Comparison of ENCODE assay signal across 7 mouse cellular contexts in genomic region chr12:76535471-76535900, GRCm38 (mm10). TPM values are rescaled to one million over a fixed set of nuclear protein-coding genes. Genes with fewer than 3 reads are reported as not detected.
DNase-seq lines count a peak whose midpoint lies in the region; ATAC-seq and TF ChIP-seq lines count a peak whose summit lies in the region.

No protein-coding gene starts in this region.

- no peak overlapping the region for H3K9ac ChIP-seq in midbrain, embryonic 11.5 days (ENCODE audit: low read length)
- H3K9ac ChIP-seq in midbrain, embryonic 14.5 days (replicated peaks; ENCODE audit: low read length): no peak overlapping the region
- no peak overlapping the region for H3K9ac ChIP-seq in hindbrain, postnatal 0 days (replicated peaks; ENCODE audit: low read length)
- no peak overlapping the region; the same call in 1 of the 2 replicates for H3K9ac ChIP-seq in stomach, embryonic 15.5 days
- no peak overlapping the region for H3K9ac ChIP-seq in midbrain, postnatal 0 days (replicated peaks; ENCODE audit: low read length, poor library complexity, severe bottlenecking)

- peak; percentile 82 for DNase-seq in midbrain, embryonic 11.5 days (ENCODE audit: low spot score, missing footprints)
- no peak for DNase-seq in midbrain, embryonic 14.5 days
- peak; percentile 30 to 48 for DNase-seq in gastrocnemius, adult 8-10 months (ENCODE audit: low spot score in 2 of 2)
- DNase-seq in hindbrain, postnatal 0 days (ENCODE audit: low spot score): no peak
- no peak for DNase-seq in urinary bladder, postnatal 4 days (ENCODE audit: low spot score in 2 of 2)
- DNase-seq in midbrain, postnatal 0 days (ENCODE audit: low spot score): no peak

- peaks cover 48% of the 10 kb centered on the region for H3K27me3 ChIP-seq in midbrain, embryonic 11.5 days (ENCODE audit: control insufficient read depth, insufficient read depth, low read length)
- peaks cover 50% of the 10 kb centered on the region for H3K27me3 ChIP-seq in midbrain, embryonic 14.5 days (ENCODE audit: control insufficient read depth, insufficient read depth, low read length)
- peaks cover 32% of the 10 kb centered on the region for H3K27me3 ChIP-seq in hindbrain, postnatal 0 days (ENCODE audit: insufficient read depth, low read length)
- H3K27me3 ChIP-seq in stomach, embryonic 15.5 days (replicated peaks): no peaks in the 10 kb centered on the region
- H3K27me3 ChIP-seq in midbrain, postnatal 0 days (ENCODE audit: insufficient read depth, low read length): peaks cover 37% of the 10 kb centered on the region

- H3K4me2 ChIP-seq in midbrain, embryonic 11.5 days: no peak overlapping the region
- H3K4me2 ChIP-seq in midbrain, embryonic 14.5 days (ENCODE audit: low read length): no peak overlapping the region
- peak overlapping the region; percentile 99; the same call in 1 of the 2 replicates for H3K4me2 ChIP-seq in hindbrain, postnatal 0 days (ENCODE audit: low read depth, low read length)
- peak overlapping the region; percentile 96 for H3K4me2 ChIP-seq in stomach, embryonic 15.5 days
- no peak overlapping the region for H3K4me2 ChIP-seq in midbrain, postnatal 0 days (ENCODE audit: low read depth, low read length, poor library complexity, severe bottlenecking)

- H3K9me3 ChIP-seq in midbrain, embryonic 11.5 days (ENCODE audit: control insufficient read depth, low read length): no peaks in the 10 kb centered on the region
- no peaks in the 10 kb centered on the region for H3K9me3 ChIP-seq in midbrain, embryonic 14.5 days (ENCODE audit: control insufficient read depth, low read length)
- H3K9me3 ChIP-seq in hindbrain, postnatal 0 days (ENCODE audit: low read length): no peaks in the 10 kb centered on the region
- H3K9me3 ChIP-seq in stomach, embryonic 15.5 days: no peaks in the 10 kb centered on the region
- no peaks in the 10 kb centered on the region for H3K9me3 ChIP-seq in midbrain, postnatal 0 days (ENCODE audit: low read length)

- no peak for ATAC-seq in midbrain, embryonic 11.5 days (ENCODE audit: low FRiP score)
- ATAC-seq in midbrain, embryonic 14.5 days (ENCODE audit: low FRiP score, low TSS enrichment): no peak
- no peak for ATAC-seq in hindbrain, postnatal 0 days
- no peak for ATAC-seq in stomach, embryonic 15.5 days (ENCODE audit: insufficient read depth, low FRiP score, low read depth)
- no peak for ATAC-seq in midbrain, postnatal 0 days (ENCODE audit: low FRiP score)

- TF ChIP-seq CTCF in hindbrain, postnatal 0 days (IDR thresholded peaks at IDR 0.05; ENCODE audit: low read depth): no peak
- no peak for TF ChIP-seq CTCF in midbrain, postnatal 0 days (IDR thresholded peaks at IDR 0.05)

- H3K36me3 ChIP-seq in midbrain, embryonic 11.5 days (ENCODE audit: control insufficient read depth, insufficient read depth, low read length): no peaks in the 10 kb centered on the region
- H3K36me3 ChIP-seq in midbrain, embryonic 14.5 days (ENCODE audit: control insufficient read depth, insufficient read depth, low read length): no peaks in the 10 kb centered on the region
- H3K36me3 ChIP-seq in hindbrain, postnatal 0 days (ENCODE audit: insufficient read depth, low read length): no peaks in the 10 kb centered on the region
- H3K36me3 ChIP-seq in stomach, embryonic 15.5 days: no peaks in the 10 kb centered on the region
- H3K36me3 ChIP-seq in midbrain, postnatal 0 days (ENCODE audit: insufficient read depth, low read length): no peaks in the 10 kb centered on the region

- H3K4me3 ChIP-seq in midbrain, embryonic 11.5 days (ENCODE audit: low read depth, low read length): no peak overlapping the region
- H3K4me3 ChIP-seq in midbrain, embryonic 14.5 days (replicated peaks; ENCODE audit: low read depth, low read length): no peak overlapping the region
- H3K4me3 ChIP-seq in hindbrain, postnatal 0 days (ENCODE audit: low read length): no peak overlapping the region
- peak overlapping the region; percentile 80 for H3K4me3 ChIP-seq in stomach, embryonic 15.5 days (replicated peaks)
- no peak overlapping the region for H3K4me3 ChIP-seq in midbrain, postnatal 0 days (ENCODE audit: low read depth, low read length)

- 45% methylated on average over 9 of the region's 9 CpGs for WGBS in midbrain, embryonic 11.5 days
- 62% methylated on average over 9 of the region's 9 CpGs for whole genome bisulfite sequencing in midbrain, embryonic 14.5 days
- 60% methylated on average over 9 of the region's 9 CpGs for WGBS in hindbrain, postnatal 0 days
- WGBS in stomach, embryonic 15.5 days: 35% methylated on average over 9 of the region's 9 CpGs
- 63% methylated on average over 9 of the region's 9 CpGs for WGBS in midbrain, postnatal 0 days

- peaks cover 11% of the 10 kb centered on the region for H3K4me1 ChIP-seq in midbrain, embryonic 11.5 days (ENCODE audit: control insufficient read depth, insufficient read depth, low read length)
- H3K4me1 ChIP-seq in midbrain, embryonic 14.5 days (ENCODE audit: control insufficient read depth, insufficient read depth, low read length): peaks cover 11% of the 10 kb centered on the region
- peaks cover 10% of the 10 kb centered on the region for H3K4me1 ChIP-seq in hindbrain, postnatal 0 days (ENCODE audit: insufficient read depth, low read length)
- H3K4me1 ChIP-seq in stomach, embryonic 15.5 days: peaks cover 27% of the 10 kb centered on the region
- peaks cover 4% of the 10 kb centered on the region; the same call in 1 of the 2 replicates for H3K4me1 ChIP-seq in midbrain, postnatal 0 days (ENCODE audit: insufficient read depth, low read length)

- H3K27ac ChIP-seq in midbrain, embryonic 11.5 days (ENCODE audit: low read depth, low read length): no peak overlapping the region
- H3K27ac ChIP-seq in midbrain, embryonic 14.5 days (replicated peaks; ENCODE audit: low read depth, low read length): no peak overlapping the region
- no peak overlapping the region for H3K27ac ChIP-seq in hindbrain, postnatal 0 days
- peak overlapping the region; percentile 93 for H3K27ac ChIP-seq in stomach, embryonic 15.5 days
- no peak overlapping the region for H3K27ac ChIP-seq in midbrain, postnatal 0 days (ENCODE audit: low read depth, low read length)

RNA-seq across cellular contexts. Expression of gene Plekhg3, which starts 4.8 kb away (rescaled TPM):
- 0.62 and 1.3 TPM in 2 replicates for polyA plus RNA-seq in midbrain, embryonic 11.5 days (2014; fragmentation: Nextera tagmentation; extraction: Ambion mirVana)
- polyA plus RNA-seq in midbrain, embryonic 14.5 days (2014; fragmentation: Nextera tagmentation; extraction: Ambion mirVana): 0.20 and 1.1 TPM in 2 replicates
- 1 to 10 TPM; 3.6 to 5.6 (median 4.2) TPM for total RNA-seq in gastrocnemius, adult 8-10 months (2022)
- total RNA-seq in hindbrain, postnatal 0 days (2014; rRNA removed): 5.4 and 6.8 TPM in 2 replicates
- polyA plus RNA-seq in hindbrain, postnatal 0 days (2015; fragmentation: Nextera tagmentation; extraction: Ambion mirVana): 1.3 and 1.8 TPM in 2 replicates
- polyA plus RNA-seq in stomach, embryonic 15.5 days (2015; fragmentation: Nextera tagmentation; extraction: Ambion mirVana): 11.5 and 13.9 TPM in 2 replicates
- 6.2 and 8.4 TPM in 2 replicates for total RNA-seq in midbrain, postnatal 0 days (2014; rRNA removed)
- polyA plus RNA-seq in midbrain, postnatal 0 days (2015; fragmentation: Nextera tagmentation; extraction: Ambion mirVana): 0.71 and 1.2 TPM in 2 replicates

Comparison
In these comparisons a context has a peak if more than half of its experiments do, and no peak if none do; other contexts are left out.
1. DNase-seq: peak in midbrain, embryonic 11.5 days (single experiment) and gastrocnemius, adult 8-10 months (2 of 2); none in midbrain, embryonic 14.5 days (single experiment), hindbrain, postnatal 0 days (single experiment), urinary bladder, postnatal 4 days (0 of 2) and midbrain, postnatal 0 days (single experiment).
2. H3K4me2 ChIP-seq: peak in hindbrain, postnatal 0 days (single experiment) and stomach, embryonic 15.5 days (single experiment); none in midbrain, embryonic 11.5 days (single experiment), midbrain, embryonic 14.5 days (single experiment) and midbrain, postnatal 0 days (single experiment).